Mouse (Mus musculus) lung, postnatal 0 days (tissue): ENCODE measurements around the gene Rassf1.

Source experiments
- CTCF ChIP-seq: IDR thresholded peaks from 2 replicates; pipeline ENCODE4 v1.5.1; 2016; ENCODE audit warnings: antibody characterized with exemption, mild to moderate bottlenecking
- EP300 ChIP-seq: IDR thresholded peaks from 2 replicates; pipeline ENCODE4 v1.6.1; 2016; ENCODE audit warnings: antibody characterized with exemption, mild to moderate bottlenecking, control low read depth

DNA sequence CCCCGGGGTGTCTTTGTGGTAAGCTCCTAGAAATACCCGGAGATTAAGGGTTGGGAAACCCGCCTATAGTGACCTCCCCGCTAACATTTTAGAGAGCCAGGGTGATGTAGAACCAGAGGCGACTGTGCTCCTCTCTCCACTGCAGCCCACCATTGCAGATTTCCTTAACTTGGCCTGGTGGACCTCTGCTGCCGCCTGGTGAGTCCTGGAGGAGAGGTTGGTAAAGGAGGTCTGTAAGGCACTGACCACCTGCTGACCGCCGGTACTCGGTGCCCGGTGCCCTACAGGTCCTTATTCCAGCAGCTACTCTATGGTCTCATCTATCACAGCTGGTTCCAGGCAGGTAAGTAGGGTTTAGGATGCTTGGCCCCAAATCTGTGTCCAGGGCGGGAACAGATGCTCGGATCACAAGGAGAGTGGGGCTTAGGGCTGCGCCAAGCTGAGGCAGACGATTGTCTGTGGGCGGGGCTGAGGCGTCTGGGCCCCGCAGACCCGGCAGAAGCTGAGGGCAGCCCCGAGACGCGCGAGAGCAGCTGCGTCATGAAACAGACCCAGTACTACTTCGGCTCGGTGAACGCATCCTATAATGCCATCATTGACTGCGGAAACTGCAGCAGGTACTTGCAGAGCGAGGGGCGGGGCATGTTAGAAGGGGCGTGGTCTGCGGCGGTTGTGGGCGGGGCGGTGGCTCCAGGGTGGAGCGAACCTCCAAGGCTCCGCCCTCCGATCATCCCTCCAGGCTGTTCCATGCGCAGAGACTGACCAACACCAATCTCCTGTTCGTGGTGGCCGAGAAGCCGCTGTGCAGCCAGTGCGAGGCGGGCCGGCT is 24.9 kb upstream of the Rassf1 start:
- TF ChIP-seq CTCF (no peak; the same call in 1 of the 2 replicates), EP300 (no peak)
